Mouse (Mus musculus): ENCODE measurements around the gene Crat. TPM values are rescaled to one million over a fixed set of nuclear protein-coding genes. Genes with fewer than 3 reads are reported as not detected.

Gene Crat
- total RNA-seq, 2 experiments from 2014 or later: 441 to 477 TPM

DNA sequence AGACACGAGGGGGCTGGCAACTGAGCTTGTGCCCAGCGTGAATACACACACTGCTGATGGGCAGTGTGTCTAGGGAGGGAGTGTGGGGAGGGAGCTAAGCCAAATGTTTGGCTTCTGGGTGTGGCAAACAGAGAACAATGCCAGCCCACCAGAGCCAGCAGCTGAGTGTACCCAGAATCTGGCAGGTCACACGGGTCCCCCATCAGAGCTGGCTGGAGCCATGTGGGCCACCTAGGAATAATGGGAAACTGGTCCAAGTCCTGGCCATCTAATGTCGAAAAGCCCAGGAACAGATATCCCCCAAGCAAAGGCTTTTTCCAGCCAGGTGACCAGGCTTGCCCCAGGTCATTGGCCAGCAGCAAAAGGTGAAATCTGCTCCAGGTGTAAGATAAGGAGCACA is 59.8 kb downstream of the Crat start:
- intact Hi-C loops (cut with DNase I): no loop called here

DNA sequence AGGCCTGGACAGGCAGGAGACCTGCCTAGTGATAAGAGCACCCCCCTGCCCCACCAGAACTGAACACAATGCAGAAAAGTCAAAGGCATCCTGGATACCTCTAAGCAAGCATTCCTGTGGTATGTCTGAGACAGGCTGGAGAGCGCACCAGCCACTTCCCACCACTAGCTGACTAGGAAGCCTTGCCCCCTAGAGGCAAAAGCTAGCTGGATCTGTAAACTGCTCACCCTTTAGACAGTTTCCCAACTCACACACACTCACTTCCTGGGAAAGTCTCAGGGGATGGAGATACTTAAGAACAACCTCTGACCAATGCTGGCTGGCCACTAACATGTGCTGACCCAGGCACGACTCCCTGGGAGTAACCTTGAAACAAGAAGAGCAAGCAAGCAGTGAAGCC is 64.5 kb downstream of the Crat start:
- no peak for DNase-seq
- intact Hi-C loops (cut with DNase I): no loop called here

More for the DNA sequence above, 59.8 kb downstream of the Crat start:
- DNase-seq: no peak

Small RNAs within 50 kb of the gene (microRNA-seq; reads per million reads assigned to microRNA genes)
- 0 reads per million in 2 experiments for gene Gm47292

Other genes with a start within 250 kb of the Crat start
- gene Endog, start 244.3 kb downstream of the Crat start, total RNA-seq (2021): 10 to 100 TPM; 74.1 to 78.0 TPM
- gene Spout1, start 237.4 kb downstream of the Crat start, total RNA-seq (2021): 1 to 10 TPM; 5.9 to 6.3 TPM
- 10 to 100 TPM; 48.4 to 49.2 TPM for gene Kyat1, start 210.0 kb downstream of the Crat start, total RNA-seq (2021)
- 10 to 100 TPM; 90.1 to 90.5 TPM for gene Lrrc8a, start 178.1 kb downstream of the Crat start, total RNA-seq (2021)
- 1 to 10 TPM; 4.1 to 4.6 TPM for gene Gm28035, start 175.2 kb downstream of the Crat start, total RNA-seq (2021)
- gene Phyhd1, start 149.6 kb downstream of the Crat start, total RNA-seq (2021): 10 to 100 TPM; 50.1 to 66.9 TPM
- gene Gm28038, start 134.8 kb downstream of the Crat start, total RNA-seq (2021): 1 to 10 TPM in 1 of 2 experiments, not detected in 1; 2.2 TPM
- 10 to 100 TPM; 24.5 to 24.7 TPM for gene Dolk, start 129.5 kb downstream of the Crat start, total RNA-seq (2021)
- 10 to 100 TPM; 20.9 to 22.1 TPM for gene Nup188, start 129.4 kb downstream of the Crat start, total RNA-seq (2021)
- 10 to 100 TPM; 50.6 to 56.2 TPM for gene Sh3glb2, start 56.5 kb downstream of the Crat start, total RNA-seq (2021)
- 10 to 100 TPM; 74.7 to 80.0 TPM for gene Miga2, start 51.6 kb downstream of the Crat start, total RNA-seq (2021)
- 10 to 100 TPM; 11.4 to 12.1 TPM for gene Dolpp1, start 23.6 kb downstream of the Crat start, total RNA-seq (2021)
- 100 to 1,000 TPM in 1 of 2 experiments, 10 to 100 TPM in 1; 99.1 to 109 TPM for gene Ptpa, start 226 bp upstream of the Crat start, total RNA-seq (2021)
- gene Ier5l, start 58.4 kb upstream of the Crat start, total RNA-seq (2021): 1 to 10 TPM; 5.8 to 6.3 TPM
- gene Cstad, start 179.2 kb upstream of the Crat start, total RNA-seq (2021): 1 to 10 TPM; 1.8 to 3.9 TPM

Data from heart, postnatal 14 days (tissue).